Mouse (Mus musculus) stomach, postnatal 0 days (tissue): ENCODE results near the gene Fancg.

Experiments used
- CTCF ChIP-seq: IDR thresholded peaks from 2 replicates; pipeline ENCODE4 v1.5.1; 2016; ENCODE audit warnings: antibody characterized with exemption, low read depth, mild to moderate bottlenecking, moderate library complexity
- EP300 ChIP-seq: optimal IDR thresholded peaks from 2 replicates; pipeline ENCODE3; 2016; ENCODE audit warnings: antibody characterized with exemption

GRCm38 (mm10) chr4:43047231-43047630 is 36.9 kb upstream of the Fancg start:
- peak; percentile 96 for TF ChIP-seq CTCF
- TF ChIP-seq EP300, result no peak
